Mouse (Mus musculus) cerebellum, adult (tissue): ENCODE results near the gene Ubr4.
A peak's percentile ranks its signal among the peaks of the same experiment; 100 is the strongest.

Experiments used
- ATAC-seq: cut with Nextera tagmentation; 2 replicates; pipeline ENCODE4 v1.9.2; 2017; ENCODE audit warnings: mild to moderate bottlenecking, moderate library complexity, mixed read lengths; ENCODE audit not compliant: insufficient number of reproducible peaks, low FRiP score, low TSS enrichment

The Ubr4 gene

DNA sequence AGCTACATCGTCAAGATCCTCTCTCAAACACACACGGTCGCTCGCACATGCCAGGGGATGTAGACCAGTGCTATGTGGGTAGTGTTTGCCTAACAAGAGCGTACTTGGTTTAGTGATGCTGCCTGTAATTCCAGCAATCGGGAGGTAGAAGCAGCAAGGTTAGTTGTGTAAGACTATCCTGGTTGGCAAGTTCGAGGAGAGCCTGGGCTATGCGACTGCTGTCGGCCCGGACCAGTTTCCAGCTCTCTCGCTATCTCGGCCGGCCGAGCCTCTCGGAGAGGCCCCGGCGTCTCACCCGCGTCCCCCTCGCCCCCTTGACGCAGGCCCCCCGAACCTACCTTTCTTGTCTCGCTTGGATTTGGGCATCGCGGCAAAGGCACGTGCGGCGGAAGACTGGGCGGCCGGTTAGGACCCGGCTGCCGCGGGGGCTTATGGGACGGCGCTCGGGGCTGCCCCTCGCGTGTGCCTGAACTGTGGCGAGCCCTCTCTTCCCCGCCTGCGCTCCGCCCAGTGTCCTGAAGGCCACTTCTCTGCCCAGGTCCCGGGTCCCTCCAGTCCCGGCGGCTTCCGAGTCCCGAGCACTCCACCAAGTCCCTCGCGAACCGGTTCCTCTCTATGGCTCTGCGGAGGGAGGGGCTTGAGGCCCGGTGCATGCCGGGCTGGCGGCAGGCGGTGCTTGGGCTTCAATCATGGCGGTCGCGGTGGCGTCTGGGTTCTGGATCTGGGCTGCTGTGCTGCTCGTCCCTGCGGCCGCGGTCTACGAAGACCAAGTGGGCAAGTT, at the start of gene Ubr4, which contains the start of the genes Mrto4 and Emc1:
Gene Ubr4, plus strand, starts transcription at position 679 of the 781 bp plus-strand sequence.
Gene Mrto4, minus strand, starts transcription at position 646 of the 781 bp plus-strand sequence.
Gene Emc1, plus strand, starts transcription at position 657 of the 781 bp plus-strand sequence.
- ATAC-seq: peak; percentile 89

- no peak for ATAC-seq
Observed at GRCm38 (mm10) chr4:139305521-139305920, 46.9 kb upstream of the Ubr4 start.

DNA sequence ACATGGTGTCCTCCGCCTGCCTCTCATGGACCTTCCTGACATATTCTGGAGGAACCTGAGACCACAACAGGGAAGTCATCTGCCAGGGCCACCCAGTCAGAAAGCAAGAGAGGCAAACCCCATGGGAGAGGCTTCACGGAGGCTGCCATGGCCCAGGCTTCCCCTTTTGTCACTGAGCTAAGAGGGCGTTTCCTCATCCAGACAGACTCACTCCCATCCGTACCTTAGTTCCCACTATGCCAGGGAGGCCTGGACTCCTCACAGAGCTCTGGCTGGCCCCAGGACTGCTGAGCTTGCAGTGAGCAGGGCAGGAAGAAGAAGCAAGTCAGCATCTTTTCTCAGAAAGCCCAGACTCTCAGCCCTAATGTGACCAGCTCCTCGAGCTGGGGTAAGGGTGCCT, 44.5 kb upstream of the Ubr4 start:
- no peak for ATAC-seq

DNA sequence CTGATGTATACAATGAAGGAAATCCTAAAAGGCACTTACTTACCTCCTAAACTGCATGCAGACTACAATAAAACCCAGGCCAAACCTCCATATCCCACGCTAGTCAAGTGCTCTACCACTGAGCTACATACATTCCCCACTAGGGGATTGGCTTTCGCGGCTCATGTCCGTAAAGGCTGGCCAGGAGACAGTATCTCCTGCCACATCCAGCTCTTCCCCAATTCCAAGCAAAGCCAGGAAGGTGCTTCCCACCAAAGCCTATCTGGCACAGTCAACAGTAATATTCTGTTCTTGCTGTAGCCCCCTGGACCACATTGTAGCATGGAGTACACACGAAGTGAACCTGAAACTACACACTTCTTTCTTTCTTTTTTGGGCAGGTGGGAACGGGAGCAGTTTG, 42.8 kb upstream of the Ubr4 start:
- no peak for ATAC-seq

DNA sequence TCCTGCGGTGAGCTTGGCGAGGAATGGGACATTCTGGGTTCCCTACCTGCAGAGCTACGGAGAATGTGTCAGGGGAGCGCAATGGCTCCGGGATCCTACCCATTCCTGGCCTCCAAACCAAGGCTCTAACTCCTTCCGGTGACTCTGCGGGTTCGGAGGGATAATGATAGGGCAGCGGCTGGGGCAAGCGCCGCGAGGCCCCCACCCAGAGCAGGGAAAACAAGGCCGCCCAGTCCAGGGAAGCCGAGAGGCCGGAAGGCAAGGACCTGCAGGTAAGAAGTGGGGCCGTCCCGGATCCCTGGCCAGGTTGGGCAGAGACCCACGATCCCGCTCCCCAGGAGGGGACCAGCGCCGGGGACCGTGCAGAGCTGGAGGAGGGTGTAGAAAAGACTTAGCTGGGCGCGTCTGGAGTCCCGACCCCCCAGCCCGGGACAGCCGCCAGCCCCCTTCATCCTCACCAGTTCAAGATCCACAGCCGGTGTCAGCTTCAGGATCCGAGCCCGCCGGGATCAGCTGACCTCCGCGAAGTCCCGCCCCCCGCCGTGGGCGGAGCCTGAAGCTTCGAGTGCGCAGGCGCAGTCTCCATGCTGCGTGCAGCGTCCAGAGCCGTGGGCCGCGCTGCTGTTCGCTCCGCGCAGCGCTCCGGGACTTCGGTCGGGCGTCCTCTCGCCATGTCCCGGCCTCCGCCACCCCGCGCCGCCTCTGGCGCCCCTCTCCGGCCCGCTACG, 42.1 kb upstream of the Ubr4 start, which contains the start of the genes Pqlc2 and Akr7a5:
Gene Pqlc2, minus strand, starts transcription at position 538 of the 728 bp plus-strand sequence.
Gene Akr7a5, plus strand, starts transcription at position 574 of the 728 bp plus-strand sequence.
- ATAC-seq: peak; percentile 62; the same call in 1 of the 2 replicates

- ATAC-seq: peak; percentile 49; the same call in 1 of the 2 replicates
Observed at GRCm38 (mm10) chr4:139310899-139311701, 41.3 kb upstream of the Ubr4 start.

- no peak for ATAC-seq
Observed at GRCm38 (mm10) chr4:139311707-139312106, 40.7 kb upstream of the Ubr4 start.

DNA sequence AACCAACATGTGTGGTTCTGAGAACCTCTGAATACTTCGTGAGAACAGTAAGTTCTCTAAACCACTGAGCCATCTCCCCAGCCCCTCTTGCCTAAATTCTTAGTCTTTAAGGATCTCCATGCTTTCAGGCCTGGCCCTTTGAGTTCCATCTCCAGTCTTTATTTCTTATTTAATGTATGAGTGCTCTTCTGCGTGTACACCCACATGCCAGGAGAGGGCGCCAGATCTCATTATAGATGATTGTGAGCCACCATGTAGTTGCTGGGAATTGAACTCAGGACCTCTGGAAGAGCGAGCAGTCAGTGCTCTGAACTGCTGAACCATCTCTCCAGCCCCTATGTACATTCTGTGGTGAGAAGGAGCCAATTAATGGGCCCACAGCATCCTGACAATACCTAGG, 39.8 kb upstream of the Ubr4 start:
- ATAC-seq: no peak

- ATAC-seq: no peak
Observed at GRCm38 (mm10) chr4:139318449-139318848, 34.0 kb upstream of the Ubr4 start.

GRCm38 (mm10) chr4:139319740-139320139, 32.7 kb upstream of the Ubr4 start:
- ATAC-seq: no peak

DNA sequence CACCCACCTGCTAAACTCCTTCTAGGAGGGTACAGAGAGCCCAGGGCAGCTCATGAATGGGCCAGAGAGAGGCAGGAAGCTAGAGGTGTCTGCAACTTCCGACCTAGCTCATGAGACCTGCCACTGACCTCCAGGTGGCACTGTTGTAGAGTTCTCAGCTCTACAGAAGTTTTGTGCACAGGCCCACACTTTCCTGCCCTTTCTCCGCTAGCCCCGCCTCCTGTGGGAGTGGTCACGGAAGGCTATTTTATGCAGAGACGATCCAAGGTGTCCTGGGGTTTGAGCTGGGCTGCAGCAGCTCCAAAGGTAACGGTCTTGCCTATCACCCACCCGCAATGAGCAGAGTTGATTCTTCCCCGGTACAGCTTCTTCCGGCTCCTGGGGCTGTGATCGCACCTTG, 21.8 kb upstream of the Ubr4 start:
- ATAC-seq: no peak

DNA sequence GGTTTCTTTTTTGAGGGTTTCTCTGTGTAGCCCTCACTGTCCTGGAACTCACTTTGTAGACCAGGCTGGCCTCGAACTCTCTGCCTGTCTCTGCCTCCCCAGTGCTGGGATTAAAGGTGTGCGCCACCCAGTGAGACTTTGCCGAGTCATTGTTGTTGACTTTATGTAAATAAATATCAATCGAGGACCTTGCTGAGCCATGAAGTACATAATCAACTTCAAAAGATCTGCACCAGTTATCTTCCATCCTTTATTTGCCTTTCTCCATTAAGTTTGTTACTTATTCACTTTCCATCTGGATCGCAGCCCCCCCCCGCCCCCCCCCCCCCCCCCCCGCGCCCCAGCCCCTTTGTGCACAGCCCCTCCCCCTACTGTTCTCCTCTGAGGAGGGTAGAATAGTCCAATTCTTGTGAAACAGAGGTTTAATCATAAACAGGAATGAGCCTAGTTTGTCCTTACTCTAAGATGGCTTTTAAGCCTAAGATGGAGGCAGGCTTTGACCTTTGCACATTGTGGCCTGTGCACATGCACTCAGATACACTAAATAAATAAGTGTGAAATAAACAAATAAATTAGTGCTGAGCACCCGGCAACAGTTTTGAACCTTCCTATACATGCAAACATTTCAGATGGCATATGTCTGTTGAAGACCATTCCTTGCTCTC, 17.6 kb upstream of the Ubr4 start:
- no peak for ATAC-seq

- ATAC-seq: no peak
Observed at GRCm38 (mm10) chr4:139335507-139335906, 16.9 kb upstream of the Ubr4 start.

GRCm38 (mm10) chr4:139336822-139337483, 15.5 kb upstream of the Ubr4 start:
- peak; percentile 56; the same call in 1 of the 2 replicates for ATAC-seq

DNA sequence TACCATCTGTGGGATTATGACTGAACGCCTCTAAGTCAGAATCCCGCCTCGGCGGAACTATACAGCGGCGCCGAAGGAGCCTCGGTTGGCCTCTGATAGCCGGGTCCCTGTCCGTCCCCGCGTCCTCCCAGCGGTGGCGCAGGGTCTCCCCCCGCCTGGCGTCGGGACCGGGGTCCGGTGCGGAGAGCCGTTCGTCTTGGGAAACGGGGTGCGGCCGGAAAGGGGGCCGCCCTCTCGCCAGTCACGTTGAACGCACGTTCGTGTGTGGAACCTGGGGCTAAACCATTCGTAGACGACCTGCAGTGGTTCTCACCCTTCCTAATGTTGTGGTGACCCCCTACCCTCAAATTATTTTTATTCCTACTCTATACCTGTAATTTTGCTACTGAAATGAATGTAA, 14.3 kb upstream of the Ubr4 start:
- ATAC-seq: no peak

GRCm38 (mm10) chr4:139340835-139341234, 11.6 kb upstream of the Ubr4 start:
- ATAC-seq: no peak

GRCm38 (mm10) chr4:139341556-139342233, 10.7 kb upstream of the Ubr4 start:
- no peak for ATAC-seq

- no peak for ATAC-seq
Observed at GRCm38 (mm10) chr4:139343718-139344117, 8.7 kb upstream of the Ubr4 start.
